Mouse (Mus musculus) embryo, embryonic 10 days (tissue): ENCODE measurements around the gene Tnk2.
A peak's percentile ranks its signal among the peaks of the same experiment; 100 is the strongest.

Experiments used
- DNase-seq: peaks from one replicate; pipeline ENCODE4 v3.0.0-alpha.2; 2015; ENCODE audit warnings: low spot score

Tnk2 gene

DNA sequence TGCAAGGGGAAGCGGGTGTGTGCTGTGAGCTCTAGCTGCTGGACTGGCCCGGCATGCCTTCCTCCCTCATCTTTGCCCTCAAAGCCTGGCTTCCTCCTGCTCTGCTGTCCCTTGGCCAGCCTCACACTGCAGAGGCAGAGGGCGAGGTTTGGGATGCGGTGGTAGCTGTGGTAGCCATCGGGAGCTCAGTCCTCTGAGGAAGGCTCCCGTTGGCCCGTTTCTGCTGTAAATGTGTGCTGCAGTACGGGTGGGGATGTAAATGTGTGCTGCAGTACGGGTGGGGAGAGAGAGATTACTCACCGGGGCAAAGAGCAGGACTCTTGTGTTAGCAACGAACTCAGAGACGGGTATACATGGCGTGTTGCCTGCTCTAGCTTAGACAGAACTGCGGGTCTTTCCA, 35.1 kb downstream of the Tnk2 start:
- no peak for DNase-seq

DNA sequence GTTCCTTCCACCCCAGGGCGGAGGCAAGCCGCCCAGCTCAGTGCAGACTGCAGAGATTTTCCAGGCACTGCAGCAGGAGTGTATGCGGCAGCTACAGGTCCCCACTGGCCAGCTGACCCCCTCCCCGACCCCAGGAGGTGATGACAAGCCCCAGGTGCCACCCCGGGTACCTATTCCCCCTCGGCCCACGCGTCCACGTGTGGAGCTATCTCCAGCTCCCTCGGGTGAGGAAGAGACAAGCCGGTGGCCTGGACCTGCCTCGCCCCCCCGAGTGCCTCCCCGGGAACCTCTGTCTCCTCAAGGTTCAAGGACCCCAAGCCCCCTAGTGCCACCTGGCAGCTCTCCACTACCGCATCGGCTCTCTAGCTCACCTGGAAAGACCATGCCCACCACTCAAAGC, 36.3 kb downstream of the Tnk2 start:
- DNase-seq = no peak

DNA sequence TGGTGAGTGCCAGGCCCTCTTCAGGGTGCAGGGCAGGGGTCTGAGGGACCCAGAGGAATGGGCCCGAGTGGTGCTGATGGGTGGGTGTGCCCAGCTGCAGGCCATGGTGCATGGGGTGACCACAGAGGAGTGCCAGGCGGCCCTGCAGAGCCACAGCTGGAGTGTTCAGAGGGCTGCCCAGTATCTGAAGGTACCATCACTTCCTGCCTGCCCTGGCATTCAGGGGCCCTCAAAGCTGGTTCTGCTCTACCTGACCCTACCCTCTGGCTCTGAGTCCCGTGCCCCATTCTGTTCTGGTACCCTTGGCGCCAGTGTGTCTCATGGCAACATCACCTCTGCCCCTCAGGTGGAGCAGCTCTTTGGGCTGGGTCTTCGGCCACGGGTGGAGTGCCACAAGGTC, 37.1 kb downstream of the Tnk2 start:
- no peak for DNase-seq

DNA sequence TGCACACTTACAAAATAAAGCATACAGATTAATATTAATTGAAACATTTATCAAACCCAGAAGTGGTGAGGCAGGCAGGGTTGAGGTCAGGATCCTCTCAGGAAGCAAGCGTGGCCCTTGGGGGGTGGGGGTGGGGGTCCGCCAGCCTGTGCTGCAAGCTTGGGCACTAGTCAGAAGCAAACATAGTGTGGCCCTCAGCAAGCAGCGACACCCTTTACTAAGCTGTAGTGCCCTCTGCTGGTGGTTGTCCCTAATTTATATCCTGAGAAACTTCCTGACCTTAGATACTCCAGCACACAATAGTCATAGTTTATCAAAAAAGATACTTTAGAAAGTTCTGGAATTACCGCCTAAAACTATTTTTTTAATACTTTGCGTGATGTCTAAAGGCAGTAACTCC, 38.5 kb downstream of the Tnk2 start:
- DNase-seq = peak; percentile 90

DNA sequence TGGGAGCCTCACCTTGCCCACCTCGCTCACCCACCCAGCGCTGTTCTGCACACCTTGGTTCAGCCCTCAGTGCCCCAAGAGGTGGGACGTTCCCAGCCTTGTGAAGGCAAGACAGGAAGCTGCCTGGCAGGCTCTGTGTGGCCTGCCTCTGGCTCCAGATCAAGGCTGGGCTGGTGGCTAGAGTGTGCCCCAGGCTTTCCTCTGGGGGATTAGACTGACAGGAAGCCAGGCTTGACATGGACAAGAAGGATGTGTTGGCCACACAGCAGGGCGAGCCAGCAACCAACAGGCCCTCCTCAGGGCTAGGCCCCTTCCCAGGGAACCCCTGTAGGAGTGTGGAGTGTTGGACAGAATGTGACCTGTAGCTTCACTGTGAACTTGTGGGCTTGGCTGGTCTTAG, 39.2 kb downstream of the Tnk2 start:
- DNase-seq = no peak

DNA sequence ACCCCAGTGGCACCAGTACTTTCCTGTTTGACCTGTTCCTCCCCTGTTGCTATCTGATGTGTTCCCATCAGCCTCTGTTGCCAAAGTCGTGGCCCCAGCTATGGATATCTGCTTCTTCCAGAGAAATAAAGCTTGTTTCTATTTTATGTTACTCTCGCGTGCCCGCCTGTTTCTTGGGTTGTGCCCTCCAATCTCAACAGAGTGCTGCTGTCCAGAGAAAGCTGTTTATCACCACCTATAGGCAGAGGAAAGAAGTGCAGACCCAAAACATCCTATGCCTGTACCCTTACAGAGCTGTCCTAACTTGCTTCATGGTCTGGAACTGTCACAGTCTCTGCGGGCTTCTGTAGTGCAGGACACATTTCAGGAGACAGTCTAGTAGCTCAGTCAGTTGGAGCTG, 39.7 kb downstream of the Tnk2 start:
- peak; percentile 63 for DNase-seq

DNA sequence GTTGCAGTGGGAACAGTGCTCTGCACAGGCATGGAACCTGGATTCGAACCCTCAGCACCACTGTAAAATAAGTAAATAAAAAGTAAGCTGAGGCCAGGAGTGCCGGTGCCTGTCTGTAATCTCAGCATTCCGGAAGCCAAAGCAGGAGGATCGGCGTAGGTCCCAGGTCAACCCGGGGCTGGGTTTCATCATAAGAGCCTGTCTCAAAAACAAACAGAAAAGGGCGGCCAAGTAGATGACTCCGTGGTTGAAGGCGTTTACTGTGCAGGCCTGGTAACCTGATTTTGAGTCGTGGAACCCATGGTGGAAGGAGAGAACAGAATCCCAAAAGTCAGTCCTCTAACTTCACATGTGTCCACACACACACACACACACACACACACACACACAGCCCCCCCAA, 41.7 kb downstream of the Tnk2 start:
- DNase-seq = no peak

DNA sequence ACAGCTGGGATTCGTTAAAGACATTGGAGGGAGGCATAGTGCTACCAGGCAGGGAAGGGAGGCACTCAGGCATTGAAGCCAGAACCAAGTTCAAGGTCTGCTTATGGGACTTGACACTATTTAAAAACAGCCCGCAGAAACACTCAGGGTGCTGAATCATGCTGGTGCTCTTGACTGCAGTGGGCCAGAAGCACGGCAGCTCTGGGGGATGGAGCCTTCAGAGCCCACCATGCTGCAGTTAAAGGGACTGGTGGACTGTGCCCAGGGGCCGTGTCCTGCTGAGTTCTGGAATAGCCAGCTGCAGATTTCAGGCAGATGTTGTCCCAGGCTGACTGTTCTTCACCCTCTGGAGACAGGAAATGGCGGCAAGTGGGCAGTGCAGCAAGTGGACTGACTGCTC, 42.3 kb downstream of the Tnk2 start:
- DNase-seq = no peak

DNA sequence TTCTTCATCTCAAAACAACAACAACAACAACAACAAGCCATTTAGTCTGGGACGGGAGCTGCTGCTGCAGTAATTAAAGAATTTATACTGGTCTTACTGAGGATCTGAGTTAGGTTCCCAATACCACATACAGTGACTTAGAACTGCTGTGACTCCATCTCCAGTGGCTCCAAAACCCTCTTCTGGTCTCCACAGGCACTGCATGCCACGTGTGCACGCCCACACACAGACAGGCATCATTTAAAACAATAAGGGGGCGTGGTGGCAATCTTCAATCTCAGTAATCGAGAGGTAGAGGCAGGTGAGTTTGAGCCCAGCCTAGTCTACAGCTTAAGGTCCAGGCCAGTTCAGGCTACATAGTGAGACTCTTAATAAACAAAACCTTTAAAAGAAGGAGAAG, 43.5 kb downstream of the Tnk2 start:
- DNase-seq = no peak

DNA sequence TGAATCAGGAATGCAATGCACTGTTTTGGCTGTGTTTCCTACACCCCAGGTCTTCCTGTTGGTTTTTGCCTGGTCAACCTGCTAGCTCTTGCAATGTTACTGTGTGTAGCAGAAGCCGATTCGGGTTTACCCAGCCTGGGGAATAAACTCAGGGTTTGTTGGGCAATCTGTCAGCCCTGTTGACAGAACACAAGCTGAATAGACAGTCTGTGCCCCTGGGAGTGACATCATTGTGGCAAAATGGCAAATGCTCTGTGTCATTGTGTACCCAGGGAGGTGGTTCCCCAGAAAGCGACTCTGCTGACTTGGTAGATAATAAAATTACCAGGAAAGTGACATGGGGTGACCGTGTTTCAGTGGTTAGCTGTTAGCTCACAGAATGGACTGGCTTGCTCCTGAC, 45.1 kb downstream of the Tnk2 start:
- DNase-seq = no peak

DNA sequence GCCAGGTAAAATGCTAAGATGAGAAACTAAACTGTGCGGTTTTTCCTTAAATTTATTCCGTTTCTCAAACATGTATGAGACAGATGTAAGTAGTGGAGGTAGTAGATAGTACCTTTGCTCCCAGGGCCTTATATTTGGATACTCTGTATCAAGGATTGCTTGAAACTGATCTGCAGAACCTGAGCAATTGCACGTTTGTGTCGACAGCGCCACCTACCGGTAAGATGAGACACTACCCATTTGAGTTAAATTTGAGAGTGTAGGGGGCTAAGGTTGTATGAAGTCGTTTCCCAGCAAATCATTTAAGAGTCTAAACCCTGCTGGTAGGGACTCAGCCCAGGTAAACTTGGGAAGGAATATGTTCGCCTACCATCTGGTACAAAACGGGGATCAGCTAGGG, 45.8 kb downstream of the Tnk2 start:
- peak; percentile 91 for DNase-seq

DNA sequence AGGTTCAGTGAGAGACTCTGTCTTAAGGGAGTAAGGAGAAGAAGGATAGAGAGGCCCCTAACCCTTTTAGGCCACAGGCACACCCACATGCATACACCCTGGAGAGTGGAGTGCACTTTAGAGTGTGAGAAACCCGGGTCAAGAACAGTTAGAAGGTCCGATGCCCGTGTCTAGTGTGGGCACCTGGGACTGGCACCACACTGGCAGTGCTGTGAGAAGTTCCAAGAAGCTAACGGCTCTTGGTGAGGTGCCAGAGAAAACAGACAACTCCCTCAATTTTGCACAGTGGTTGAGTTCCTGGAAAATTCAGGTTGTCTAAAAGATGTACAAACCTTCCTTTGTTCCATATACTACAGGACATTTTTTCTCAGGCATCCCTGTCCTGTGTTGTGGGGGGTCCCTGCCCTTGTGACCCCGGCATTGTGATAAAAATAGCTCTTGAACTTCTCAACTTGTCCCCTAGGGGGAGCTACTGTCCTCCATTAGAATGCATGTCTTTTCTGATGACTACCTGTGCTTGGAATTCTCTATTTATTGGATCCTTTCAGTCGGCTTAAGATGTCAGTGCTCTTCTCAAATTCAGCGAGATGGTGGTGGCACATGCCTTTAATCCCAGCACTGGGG, 53.3 kb downstream of the Tnk2 start:
- peak; percentile 54 for DNase-seq

DNA sequence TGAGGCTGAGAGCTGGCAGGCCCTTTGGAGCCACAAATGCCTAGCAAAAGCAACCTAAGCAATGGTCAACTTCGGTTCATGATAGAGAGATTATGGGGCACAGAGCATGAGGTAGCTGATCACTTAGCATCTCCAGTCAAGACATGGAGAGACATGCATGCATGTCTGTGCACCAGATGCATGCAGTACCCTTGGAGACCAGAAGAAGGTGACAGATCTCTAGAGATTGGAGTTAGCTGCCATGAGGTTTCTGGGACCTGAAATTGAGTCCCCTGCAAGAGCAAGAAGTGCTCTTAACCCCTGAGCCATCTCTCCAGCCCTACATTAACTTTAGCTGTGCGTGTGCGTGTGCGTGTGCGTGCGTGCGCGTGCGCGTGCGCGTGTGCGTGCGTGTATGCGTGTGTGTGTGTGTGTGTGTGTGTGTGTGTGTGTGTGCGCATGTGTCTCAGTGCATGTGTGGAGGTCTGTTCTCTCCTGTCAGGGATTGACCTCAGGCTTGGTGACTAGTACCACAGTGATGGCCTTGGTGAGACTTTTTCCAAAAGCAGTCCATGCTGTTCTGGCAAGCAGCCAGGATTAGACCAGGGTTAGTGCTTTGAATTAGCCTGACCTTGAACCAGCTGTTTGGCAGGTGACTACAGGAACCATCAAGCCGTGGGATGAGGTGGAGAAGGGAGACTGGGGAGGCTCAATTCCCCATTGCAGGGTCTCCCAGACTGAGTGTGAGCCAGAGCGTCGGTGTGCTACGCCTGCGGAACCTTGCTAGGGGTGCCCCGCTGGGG, 54.2 kb downstream of the Tnk2 start:
- DNase-seq = no peak

DNA sequence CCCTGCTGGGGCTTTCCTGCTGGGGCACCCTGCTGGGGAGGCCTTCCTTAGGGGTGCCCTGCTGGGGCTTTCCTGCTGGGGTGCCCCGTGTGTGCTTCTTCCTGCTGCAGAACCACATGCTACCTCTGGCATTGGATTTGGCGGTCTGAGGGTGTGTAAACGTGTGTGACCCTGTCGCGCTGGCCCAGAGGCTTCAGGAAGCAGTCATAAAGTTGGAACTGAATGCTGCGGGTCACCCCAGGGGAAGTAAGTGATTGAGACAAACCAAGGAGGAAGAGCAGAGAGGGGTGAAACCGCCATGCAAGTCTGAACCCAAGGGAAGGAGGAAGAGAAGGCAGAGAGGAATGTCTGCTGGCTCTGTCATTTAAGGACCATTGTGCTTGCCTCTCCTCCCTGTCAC, 54.9 kb downstream of the Tnk2 start:
- no peak for DNase-seq

DNA sequence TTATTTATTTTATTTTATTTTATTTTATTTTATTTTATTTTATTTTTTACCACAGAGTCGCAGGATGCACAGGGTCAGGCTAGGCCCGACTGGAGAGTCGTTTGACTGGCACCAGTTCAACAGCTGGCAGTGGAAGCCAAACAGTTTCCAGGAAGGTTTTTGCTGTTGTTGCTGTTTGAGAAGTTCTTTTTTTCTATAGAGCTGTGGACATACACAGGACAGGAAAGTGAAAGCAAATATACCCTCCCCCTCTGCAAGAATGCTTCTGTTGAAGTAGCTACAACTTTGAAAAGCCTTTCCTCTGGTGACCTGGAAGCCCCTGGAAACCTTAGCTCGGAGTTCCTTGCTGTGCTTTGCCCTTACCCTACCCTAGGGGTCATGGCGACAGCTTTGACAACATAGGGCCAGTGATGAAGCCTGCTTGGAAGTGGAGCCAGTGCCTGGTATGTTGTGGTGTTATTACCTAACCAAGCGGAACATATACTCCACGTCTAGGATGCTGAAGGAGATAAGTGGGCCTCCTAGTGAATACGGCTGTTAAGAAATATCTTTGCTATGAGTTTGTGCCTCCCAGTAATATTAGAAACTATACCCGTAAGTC, 59.7 kb downstream of the Tnk2 start:
- DNase-seq = peak; percentile 40

DNA sequence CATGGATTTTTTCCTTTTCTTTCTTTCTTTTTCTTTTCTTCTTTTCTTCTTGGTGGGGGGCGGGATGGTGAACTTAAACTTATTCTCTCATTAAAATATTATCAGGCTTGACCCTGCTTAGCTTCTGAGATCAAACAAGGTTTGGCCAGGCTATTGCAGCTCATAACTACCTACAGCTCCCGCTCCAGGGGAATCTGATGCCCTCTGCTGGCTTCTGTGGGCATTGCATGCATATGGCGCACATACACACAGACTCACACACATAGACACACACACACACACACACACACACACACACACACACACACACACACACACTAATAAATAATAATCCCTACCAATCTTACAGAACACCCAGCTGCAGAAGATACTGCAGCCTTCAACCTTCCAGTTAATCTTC, 61.9 kb downstream of the Tnk2 start:
- DNase-seq = no peak

DNA sequence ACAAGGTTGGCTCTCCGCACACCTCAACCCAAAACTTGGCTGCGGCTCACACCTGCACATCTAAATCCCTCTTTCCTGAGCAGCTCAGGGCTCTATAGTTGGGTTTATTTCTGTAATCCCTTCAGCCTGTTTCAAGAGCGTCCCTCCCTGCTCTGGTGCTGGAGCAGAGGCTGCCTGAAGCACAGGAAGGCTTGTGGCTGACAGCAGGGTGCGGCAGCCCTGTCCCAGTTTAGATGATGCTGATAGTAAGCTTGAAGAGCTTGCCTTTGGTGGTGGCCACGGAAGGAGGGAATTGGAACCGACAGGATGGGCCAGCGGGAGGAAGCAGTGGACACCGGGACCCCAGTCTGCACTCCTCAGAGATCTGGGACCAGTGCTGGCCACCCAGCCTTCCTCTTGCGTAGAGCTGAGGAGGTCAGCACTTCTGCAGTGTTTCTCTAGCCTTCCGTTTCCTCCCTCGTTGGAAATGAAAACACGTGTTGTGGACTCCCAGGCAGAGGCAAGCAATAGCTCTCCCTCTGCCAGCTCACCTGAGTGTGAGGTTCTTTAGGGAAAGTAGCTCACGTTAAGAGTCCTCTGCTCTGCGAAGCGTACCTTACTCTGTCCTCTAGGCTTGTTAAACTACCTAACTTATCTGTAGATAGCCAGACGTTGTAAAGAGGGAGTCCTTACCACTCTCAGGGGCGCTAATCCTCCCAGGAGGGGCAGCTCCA, 63.6 kb downstream of the Tnk2 start:
- DNase-seq = no peak

DNA sequence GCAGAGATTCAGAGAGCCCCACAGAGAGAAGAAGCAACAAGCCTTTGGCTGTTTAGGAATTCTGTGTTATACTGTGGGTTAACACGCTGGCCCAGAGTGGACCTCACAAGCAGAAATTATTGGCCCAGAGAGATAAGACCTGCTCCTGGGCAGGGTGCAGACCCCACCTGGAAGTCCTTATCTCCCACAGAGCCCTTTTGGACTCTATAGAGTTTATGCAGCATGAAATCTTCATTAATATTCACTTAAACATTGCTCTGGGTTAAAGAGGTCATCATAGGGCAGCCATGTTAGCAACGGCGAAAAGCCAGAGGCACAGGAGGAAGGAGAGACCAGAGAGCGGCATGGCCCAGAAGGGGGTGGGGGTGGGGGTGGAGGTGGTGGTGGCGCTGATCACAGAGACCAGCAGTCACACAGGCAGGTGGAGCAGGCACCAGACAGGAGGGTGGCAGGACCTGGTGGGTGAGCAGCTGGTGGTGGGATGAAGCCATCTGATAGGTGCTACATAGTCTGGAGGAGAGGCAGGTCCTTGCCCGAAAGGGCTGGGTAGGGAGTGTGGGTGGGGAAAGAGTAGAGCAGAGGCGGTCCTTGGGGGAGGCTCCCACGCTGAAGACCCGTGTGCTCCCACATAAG, 64.3 kb downstream of the Tnk2 start:
- no peak for DNase-seq

DNA sequence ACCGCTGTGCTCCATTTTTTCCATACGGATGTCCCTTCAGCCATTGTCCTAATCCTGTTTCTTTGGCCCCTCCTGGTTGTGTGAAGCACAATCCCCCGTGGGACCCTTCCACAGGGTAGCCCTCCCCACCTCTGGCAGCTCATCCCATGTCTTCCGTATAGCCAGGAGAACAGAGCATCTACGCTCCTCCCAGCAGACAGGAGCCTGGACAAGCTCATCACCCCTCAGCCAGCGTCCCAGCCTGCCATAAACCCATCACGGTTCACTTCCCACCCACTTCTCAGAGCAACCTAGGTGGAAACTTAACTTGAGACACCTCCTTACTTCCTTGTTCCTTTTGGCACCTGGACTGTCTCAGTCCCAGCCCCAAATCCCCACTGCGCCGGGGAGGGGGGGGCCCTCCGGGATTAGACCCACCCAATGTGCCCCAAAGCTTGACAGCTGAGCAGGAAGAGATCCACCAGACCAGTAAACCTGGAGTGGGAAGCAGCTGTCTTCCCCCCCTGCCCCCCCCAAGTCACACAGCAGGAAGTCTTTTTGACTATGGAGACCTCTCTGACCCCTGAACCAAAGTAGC, 64.9 kb downstream of the Tnk2 start:
- DNase-seq = no peak

DNA sequence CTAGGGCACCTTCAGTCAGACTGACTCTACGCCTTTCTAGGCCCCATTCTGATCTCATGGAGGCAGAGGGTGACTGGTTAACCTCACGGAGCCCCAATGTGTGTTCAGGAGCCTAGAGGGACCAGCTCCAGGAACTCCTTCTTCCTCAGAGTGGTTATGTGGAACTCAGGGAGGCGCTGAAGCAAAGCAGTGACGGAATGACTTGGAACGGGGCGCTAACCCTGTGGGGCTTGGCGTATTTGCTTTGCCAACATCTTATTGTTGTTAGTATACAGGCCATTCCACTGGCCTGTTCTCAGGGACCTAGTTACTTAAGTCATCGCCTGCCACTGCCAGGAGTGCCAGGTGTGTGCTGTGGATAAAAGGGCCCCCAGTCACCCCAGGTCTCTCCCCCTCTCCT, 65.4 kb downstream of the Tnk2 start:
- no peak for DNase-seq

DNA sequence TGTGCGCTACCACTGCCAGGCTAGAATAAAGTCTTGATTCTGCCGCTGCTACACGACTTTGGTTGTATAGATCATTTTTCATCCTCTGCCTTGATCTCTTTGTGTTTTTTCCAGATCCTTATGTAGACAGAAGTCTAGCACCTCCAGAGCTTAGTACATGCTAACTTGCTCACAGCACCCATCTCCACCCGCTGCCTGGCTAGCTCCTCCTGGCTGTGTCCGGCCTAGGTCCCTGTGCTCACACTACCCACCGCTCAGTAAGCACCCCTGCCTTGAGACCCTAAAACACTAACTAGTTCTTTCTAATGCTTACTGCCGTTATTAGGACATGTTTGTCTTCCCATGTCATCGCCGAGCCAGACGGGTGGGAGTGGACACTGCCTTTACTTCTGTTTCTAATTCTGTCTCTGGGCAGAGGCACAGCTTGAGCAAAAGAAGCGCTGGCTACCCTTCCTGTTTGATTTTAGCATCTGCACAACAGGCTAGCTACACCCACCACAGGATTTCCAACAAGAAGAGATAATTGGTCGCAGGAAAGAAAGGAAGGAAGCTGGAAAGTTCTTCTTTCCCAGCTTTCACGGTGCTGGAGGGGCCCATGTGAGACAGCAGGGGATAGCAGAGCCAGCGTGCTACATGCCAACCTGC, 66.9 kb downstream of the Tnk2 start:
- no peak for DNase-seq

DNA sequence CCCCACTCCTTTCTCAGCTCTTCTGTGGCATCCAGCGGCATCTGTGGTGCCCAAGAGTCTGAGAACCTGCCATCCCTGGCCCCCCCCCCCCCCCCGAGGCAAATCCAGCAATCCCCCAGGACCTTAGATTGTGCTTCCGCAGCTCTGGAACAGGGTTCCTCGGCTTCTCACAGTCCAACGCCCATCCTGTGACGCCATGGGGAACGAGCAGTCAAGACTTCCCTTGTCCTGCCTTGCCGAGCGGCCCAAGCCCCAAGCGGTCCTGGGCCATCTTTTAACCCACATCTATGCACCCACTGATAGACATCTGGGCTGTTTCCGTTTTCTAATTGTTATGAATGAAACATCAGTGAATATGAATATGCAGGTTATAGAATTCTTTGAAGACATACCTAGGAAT, 68.5 kb downstream of the Tnk2 start:
- no peak for DNase-seq
